Mouse (Mus musculus) E14TG2a.4 (cell line): ENCODE measurements around the gene Rpl36al.

Source experiments
- H3K27me3 ChIP-seq: 2 replicates; pipeline ENCODE4 v1.6.1; 2014; ENCODE audit warnings: low read length, control low read depth; ENCODE audit not compliant: insufficient read depth
- H3K36me3 ChIP-seq: 2 replicates; pipeline ENCODE4 v1.6.1; 2014; ENCODE audit warnings: low read length, control low read depth; ENCODE audit not compliant: insufficient read depth
- H3K4me1 ChIP-seq: replicated peaks from 2 replicates; pipeline ENCODE4 v1.6.1; 2014; ENCODE audit warnings: low read depth, low read length, control low read depth
- H3K4me3 ChIP-seq: replicated peaks from 2 replicates; pipeline ENCODE4 v1.5.1; 2014; ENCODE audit warnings: mild to moderate bottlenecking, low read length
- H3K9me3 ChIP-seq: 2 replicates; pipeline ENCODE4 v1.6.1; 2014; ENCODE audit warnings: low read length, control low read depth
- CTCF ChIP-seq: conservative IDR thresholded peaks from 2 replicates; pipeline ENCODE4 v1.5.1; 2014; ENCODE audit warnings: low read length
- NANOG ChIP-seq: IDR thresholded peaks from 2 replicates; pipeline ENCODE4 v1.6.1; 2014; ENCODE audit warnings: borderline replicate concordance, low read length, mixed read lengths
- POU5F1 ChIP-seq: IDR thresholded peaks from 2 replicates; pipeline ENCODE4 v1.6.1; 2014; ENCODE audit warnings: low read length, borderline replicate concordance

Rpl36al gene

DNA sequence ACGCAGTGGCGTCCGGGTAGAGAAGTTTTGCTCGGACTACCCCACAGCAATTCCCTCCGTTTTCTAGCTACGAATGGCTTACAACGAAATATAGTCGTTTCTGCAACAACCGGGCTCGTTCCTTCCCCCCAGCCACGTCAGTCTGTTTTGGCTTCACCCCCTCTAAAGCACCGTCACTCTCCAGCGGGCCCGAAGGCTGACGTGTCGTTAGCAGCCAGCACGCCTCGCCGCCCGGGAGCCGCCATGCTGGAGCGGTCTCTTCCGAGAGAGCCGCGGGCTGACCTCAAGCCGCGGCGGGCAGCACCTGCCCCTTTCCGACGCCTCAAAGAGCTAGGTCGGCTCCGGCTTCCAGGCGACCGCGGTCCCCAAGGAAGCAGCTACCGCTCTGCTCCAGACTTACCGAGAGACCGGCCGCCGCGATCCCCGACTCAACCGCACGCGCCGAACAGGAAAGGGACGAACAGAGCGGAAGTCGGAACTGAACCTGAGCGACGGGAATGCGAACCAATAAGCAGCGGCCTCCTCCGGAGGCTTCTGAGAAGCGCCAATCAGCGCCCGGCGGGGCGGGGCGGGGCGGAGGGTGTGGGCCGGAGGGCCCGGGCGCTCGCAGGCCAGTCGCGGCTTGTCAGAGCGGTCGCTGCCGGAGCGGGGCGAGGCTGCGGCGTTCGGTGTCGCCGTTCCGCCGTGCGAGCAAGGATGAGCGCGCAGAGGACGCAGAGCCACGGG lies at the start of gene Rpl36al, which contains the start of gene Mgat2:
TSS of gene Rpl36al (minus strand) at position 501 of the 726 bp plus-strand sequence.
TSS of gene Mgat2 (plus strand) at position 575 of the 726 bp plus-strand sequence.
- Histone ChIP-seq H3K4me3 (peak within 1 kb of the TSS; percentile 98), H3K36me3 (peaks cover 48% of the 10 kb centered on the region), H3K9me3 (no peaks in the 10 kb centered on the region), H3K4me1 (peaks cover 61% of the 10 kb centered on the region), H3K27me3 (no peaks in the 10 kb centered on the region; the same call in 1 of the 2 replicates)
- TF ChIP-seq POU5F1 = no peak
- TF ChIP-seq CTCF = no peak
- no peak for TF ChIP-seq NANOG

GRCm38 (mm10) chr12:69229251-69229650 lies 45.4 kb upstream of the Rpl36al start:
- peaks cover 19% of the 10 kb centered on the region for H3K36me3 ChIP-seq
- no peaks in the 10 kb centered on the region for H3K9me3 ChIP-seq
- H3K27me3 ChIP-seq = no peaks in the 10 kb centered on the region
- H3K4me3 ChIP-seq = no peak overlapping the region
- TF ChIP-seq CTCF (peak; percentile 74), NANOG (no peak)
- peaks cover 36% of the 10 kb centered on the region for H3K4me1 ChIP-seq

DNA sequence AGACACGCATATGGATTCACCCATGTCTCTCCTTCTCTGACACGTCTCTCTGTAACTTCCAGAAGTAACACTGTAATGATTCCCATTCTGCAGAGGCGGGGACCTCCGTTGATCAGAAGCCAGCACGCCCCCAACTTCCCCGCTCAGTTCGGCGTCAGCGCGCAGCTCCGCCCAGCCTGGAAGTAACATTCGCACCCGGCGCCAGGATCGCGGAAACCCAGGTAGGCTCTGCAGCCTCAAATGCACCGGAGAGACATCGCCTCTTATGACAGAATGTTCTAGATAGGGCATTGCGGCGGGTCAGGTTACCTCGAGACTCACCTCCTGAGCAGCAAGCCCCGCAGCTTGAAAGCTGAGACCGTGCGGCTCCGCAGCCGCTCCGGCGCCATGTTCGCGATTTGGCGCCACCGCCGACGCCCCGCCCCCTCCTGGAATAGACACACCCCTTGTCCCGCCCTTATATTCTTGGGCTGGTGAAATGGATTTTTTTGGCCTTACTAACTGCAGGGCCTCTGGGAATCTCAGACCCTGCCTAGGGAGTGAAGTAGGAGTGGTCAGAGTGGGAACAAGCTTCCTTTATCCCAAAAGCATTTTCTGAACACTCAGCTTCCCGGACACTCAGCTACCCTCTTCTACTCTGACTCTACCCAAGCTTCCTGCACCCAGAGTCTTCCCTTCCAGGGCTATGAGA lies 44.0 kb upstream of the Rpl36al start, which contains the start of gene Pole2:
TSS of gene Pole2 (minus strand) at position 420 of the 691 bp plus-strand sequence.
- no peaks in the 10 kb centered on the region for H3K9me3 ChIP-seq
- H3K36me3 ChIP-seq = peaks cover 33% of the 10 kb centered on the region
- H3K27me3 ChIP-seq = no peaks in the 10 kb centered on the region
- peak within 1 kb of the TSS; percentile 88 for H3K4me3 ChIP-seq
- H3K4me1 ChIP-seq = peaks cover 36% of the 10 kb centered on the region
- TF ChIP-seq POU5F1 (no peak), NANOG (no peak), CTCF (no peak)

GRCm38 (mm10) chr12:69220613-69221277 lies 36.9 kb upstream of the Rpl36al start:
- TF ChIP-seq POU5F1 (no peak), CTCF (no peak), NANOG (no peak)
- Histone ChIP-seq H3K27me3 (no peaks in the 10 kb centered on the region), H3K36me3 (peaks cover 90% of the 10 kb centered on the region), H3K9me3 (no peaks in the 10 kb centered on the region), H3K4me1 (peaks cover 50% of the 10 kb centered on the region), H3K4me3 (no peak overlapping the region)

GRCm38 (mm10) chr12:69216587-69216986 lies 32.7 kb upstream of the Rpl36al start:
- peaks cover 53% of the 10 kb centered on the region for H3K4me1 ChIP-seq
- H3K27me3 ChIP-seq = no peaks in the 10 kb centered on the region
- no peaks in the 10 kb centered on the region for H3K9me3 ChIP-seq
- peaks cover 91% of the 10 kb centered on the region for H3K36me3 ChIP-seq
- TF ChIP-seq POU5F1 (no peak), NANOG (no peak), CTCF (no peak)
- no peak overlapping the region for H3K4me3 ChIP-seq

GRCm38 (mm10) chr12:69215000-69215785 lies 31.3 kb upstream of the Rpl36al start:
- Histone ChIP-seq H3K9me3 (no peaks in the 10 kb centered on the region), H3K4me1 (peaks cover 56% of the 10 kb centered on the region), H3K27me3 (no peaks in the 10 kb centered on the region), H3K36me3 (peaks cover 79% of the 10 kb centered on the region), H3K4me3 (no peak overlapping the region)
- TF ChIP-seq NANOG (no peak), POU5F1 (no peak)

DNA sequence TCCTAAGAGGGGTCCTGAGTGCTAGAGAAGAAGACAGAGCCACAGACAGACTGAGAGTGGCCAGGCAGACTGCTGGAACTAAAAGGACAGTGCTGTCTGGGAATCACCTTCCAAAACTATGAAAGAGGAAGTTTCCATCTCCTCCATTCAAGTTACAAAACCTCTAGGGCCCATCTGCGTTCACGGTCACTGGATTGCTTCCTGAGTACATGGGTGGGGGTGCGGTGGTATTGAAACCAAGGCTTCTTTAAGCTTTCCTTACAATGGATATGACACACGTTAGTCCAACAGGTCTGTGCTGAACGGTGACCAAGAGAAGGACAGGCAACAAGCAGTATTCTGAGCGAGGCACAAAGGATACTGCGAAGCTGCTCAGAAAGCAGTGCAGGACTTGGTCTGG lies 30.5 kb upstream of the Rpl36al start:
- Histone ChIP-seq H3K4me3 (no peak overlapping the region), H3K4me1 (peaks cover 60% of the 10 kb centered on the region), H3K9me3 (no peaks in the 10 kb centered on the region), H3K36me3 (peaks cover 76% of the 10 kb centered on the region), H3K27me3 (no peaks in the 10 kb centered on the region)
- no peak for TF ChIP-seq POU5F1
- no peak for TF ChIP-seq CTCF
- TF ChIP-seq NANOG = no peak

GRCm38 (mm10) chr12:69213186-69213777 lies 29.4 kb upstream of the Rpl36al start:
- Histone ChIP-seq H3K9me3 (no peaks in the 10 kb centered on the region), H3K36me3 (peaks cover 73% of the 10 kb centered on the region), H3K4me1 (peaks cover 51% of the 10 kb centered on the region), H3K27me3 (no peaks in the 10 kb centered on the region), H3K4me3 (no peak overlapping the region)
- TF ChIP-seq CTCF = no peak
- TF ChIP-seq POU5F1 = no peak
- no peak for TF ChIP-seq NANOG
